10 mouse cellular contexts compared by ENCODE assay signal in genomic region chr12:98212457-98213175, GRCm38 (mm10). TPM values are rescaled to one million over a fixed set of nuclear protein-coding genes. Genes with fewer than 3 reads are reported as not detected.
DNase-seq lines count a peak whose midpoint lies in the region; ATAC-seq and TF ChIP-seq lines count a peak whose summit lies in the region.
"Had no signal": no experiment of that assay in that cellular context is flagged by ENCODE, and none has a peak within 500 bp of the region (broad histone marks: within the 10 kb centered on the region; RNA-seq: fewer than 3 reads in every experiment).

No protein-coding gene starts in this region.

- no peaks in the 10 kb centered on the region for H3K4me1 ChIP-seq in kidney, adult 2 months (ENCODE audit: control insufficient read depth, insufficient read depth, low read length)
- H3K4me1 ChIP-seq in limb, embryonic 13.5 days: peaks cover 4% of the 10 kb centered on the region
- peaks cover 10% of the 10 kb centered on the region; the same call in 1 of the 2 replicates for H3K4me1 ChIP-seq in neural tube, embryonic 13.5 days (replicated peaks)

- H3K9me3 ChIP-seq in limb, embryonic 13.5 days: no peaks in the 10 kb centered on the region
- H3K9me3 ChIP-seq in neural tube, embryonic 13.5 days: no peaks in the 10 kb centered on the region
- H3K9me3 ChIP-seq: embryonic facial prominence, embryonic 13.5 days had no signal

- H3K4me2 ChIP-seq in limb, embryonic 13.5 days (replicated peaks): no peak overlapping the region
- H3K4me2 ChIP-seq in neural tube, embryonic 13.5 days: no peak overlapping the region
- H3K4me2 ChIP-seq: embryonic facial prominence, embryonic 13.5 days had no signal

- H3K27me3 ChIP-seq in kidney, adult 2 months (replicated peaks; ENCODE audit: control insufficient read depth, insufficient read depth, low read length): no peaks in the 10 kb centered on the region
- H3K27me3 ChIP-seq in limb, embryonic 13.5 days: no peaks in the 10 kb centered on the region
- H3K27me3 ChIP-seq in neural tube, embryonic 13.5 days: no peaks in the 10 kb centered on the region
- H3K27me3 ChIP-seq: embryonic facial prominence, embryonic 13.5 days had no signal

- peak; percentile 64; the same call in 1 of the 2 replicates for ATAC-seq in limb, embryonic 13.5 days (ENCODE audit: low FRiP score, low read depth)
- ATAC-seq in neural tube, embryonic 13.5 days (ENCODE audit: low read depth): peak; percentile 43; the same call in 1 of the 2 replicates

- no peaks in the 10 kb centered on the region; the same call in none of the 2 replicates for H3K36me3 ChIP-seq in kidney, adult 2 months (ENCODE audit: control insufficient read depth, insufficient read depth, low read length)
- H3K36me3 ChIP-seq in limb, embryonic 13.5 days: peaks cover 5% of the 10 kb centered on the region; the same call in 1 of the 2 replicates
- H3K36me3 ChIP-seq in neural tube, embryonic 13.5 days: peaks cover 20% of the 10 kb centered on the region

- no peak overlapping the region for H3K9ac ChIP-seq in limb, embryonic 13.5 days
- no peak overlapping the region for H3K9ac ChIP-seq in neural tube, embryonic 13.5 days
- H3K9ac ChIP-seq: embryonic facial prominence, embryonic 13.5 days had no signal

- WGBS in kidney, adult 2 months: 87% methylated on average over 13 of the region's 13 CpGs
- WGBS in limb, embryonic 13.5 days: 87% methylated on average over 13 of the region's 13 CpGs
- whole genome bisulfite sequencing in neural tube, embryonic 13.5 days: 90% methylated on average over 13 of the region's 13 CpGs

- peak; percentile 31 for DNase-seq in kidney, adult 2 months
- no peak for DNase-seq in kidney, adult 8-10 months
- peak; percentile 58 for DNase-seq in ES-CJ7 (ENCODE audit: low read depth, low spot score)
- peak; percentile 48 to 63 for DNase-seq in cerebellum, postnatal 14 days
- peak; percentile 37 to 55 for DNase-seq in heart, postnatal 10 days
- no peak for DNase-seq in adrenal gland, adult 8-10 months

- no peak for TF ChIP-seq POLR2A in kidney, adult 2 months (IDR thresholded peaks at IDR 0.05; ENCODE audit: low read depth, low read length)

- no peak overlapping the region for H3K27ac ChIP-seq in kidney, adult 2 months (ENCODE audit: insufficient read depth, low read depth, low read length)
- no peak overlapping the region for H3K27ac ChIP-seq in limb, embryonic 13.5 days
- H3K27ac ChIP-seq in neural tube, embryonic 13.5 days (replicated peaks): no peak overlapping the region
- H3K27ac ChIP-seq: embryonic facial prominence, embryonic 13.5 days; macrophage had no signal

- no peak overlapping the region for H3K4me3 ChIP-seq in kidney, adult 2 months (ENCODE audit: insufficient read depth, low read depth, low read length)
- no peak overlapping the region for H3K4me3 ChIP-seq in limb, embryonic 13.5 days
- H3K4me3 ChIP-seq in neural tube, embryonic 13.5 days: no peak overlapping the region
- H3K4me3 ChIP-seq: embryonic facial prominence, embryonic 13.5 days had no signal

- peak; percentile 57 for TF ChIP-seq CTCF in kidney, adult 2 months (conservative IDR thresholded peaks at IDR 0.05; ENCODE audit: insufficient read depth, insufficient read length, low read depth, low read length)

- intact Hi-C loops in heart, postnatal 10 days (cut with DNase I): loop anchor here (5.0 kb wide), 3 partner anchors 70 to 410 kb away; no protein-coding TSS in a partner anchor

RNA-seq across cellular contexts. Expression of gene Galc, which starts 46.6 kb away (rescaled TPM):
- 66.8 and 69.8 TPM in 2 replicates for polyA plus RNA-seq in kidney, adult 2 months (2012; rRNA removed)
- 10 to 100 TPM in 1 of 2 experiments, 1 to 10 TPM in 1; 9.9 to 11.7 TPM for total RNA-seq in heart, postnatal 10 days (2021)
- 8.1 and 8.6 TPM in 2 replicates for polyA plus RNA-seq in limb, embryonic 13.5 days (2015; fragmentation: Nextera tagmentation; extraction: Ambion mirVana)
- 10.0 and 10.9 TPM in 2 replicates for polyA plus RNA-seq in neural tube, embryonic 13.5 days (2015; fragmentation: Nextera tagmentation; extraction: Ambion mirVana)
- total RNA-seq in adrenal gland, adult 8-10 months (2022): 10 to 100 TPM; 12.9 to 19.5 (median 15.9) TPM

RNA-seq across cellular contexts. Expression of gene Gpr65, which starts 55.8 kb away (rescaled TPM):
- 0.72 and 1.3 TPM in 2 replicates for polyA plus RNA-seq in kidney, adult 2 months (2012; rRNA removed)
- total RNA-seq in heart, postnatal 10 days (2021): under 1 TPM; 0.57 to 0.72 TPM
- 1.7 and 2.0 TPM in 2 replicates for polyA plus RNA-seq in limb, embryonic 13.5 days (2015; fragmentation: Nextera tagmentation; extraction: Ambion mirVana)
- polyA plus RNA-seq in neural tube, embryonic 13.5 days (2015; fragmentation: Nextera tagmentation; extraction: Ambion mirVana): 0.42 and 0.51 TPM in 2 replicates
- total RNA-seq in adrenal gland, adult 8-10 months (2022): 1 to 10 TPM; 1.4 to 3.8 (median 2.9) TPM

Comparison
In these comparisons a context has a peak if more than half of its experiments do, and no peak if none do; other contexts are left out.
1. DNase-seq: peak in kidney, adult 2 months (single experiment), ES-CJ7 (single experiment), cerebellum, postnatal 14 days (2 of 2) and heart, postnatal 10 days (2 of 2); none in kidney, adult 8-10 months (0 of 2) and adrenal gland, adult 8-10 months (single experiment).